Mouse (Mus musculus) hindbrain, embryonic 10.5 days (tissue): ENCODE results near the gene Hoxc5. TPM values are rescaled to one million over a fixed set of nuclear protein-coding genes. Genes with fewer than 3 reads are reported as not detected.

Experiments
- DNase-seq: peaks from one replicate; pipeline ENCODE4 v3.0.0-alpha.2; 2017; ENCODE audit warnings: low spot score
- H3K27ac ChIP-seq: fragments of 300-500 bp; sonication (generic); 2 replicates; pipeline ENCODE4 v1.5.1; 2016; ENCODE audit warnings: mild to moderate bottlenecking, moderate library complexity
- H3K27me3 ChIP-seq: fragments of 300-500 bp; sonication (generic); 2 replicates; pipeline ENCODE4 v1.6.1; 2016; ENCODE audit warnings: mild to moderate bottlenecking; ENCODE audit not compliant: poor library complexity, insufficient read depth, severe bottlenecking
- H3K36me3 ChIP-seq: fragments of 300-500 bp; sonication (generic); 2 replicates; pipeline ENCODE4 v1.6.1; 2016; ENCODE audit warnings: mild to moderate bottlenecking, moderate library complexity
- H3K4me1 ChIP-seq: fragments of 300-500 bp; sonication (generic); replicated peaks from 2 replicates; pipeline ENCODE4 v1.6.1; 2016; ENCODE audit warnings: mild to moderate bottlenecking
- H3K4me3 ChIP-seq: fragments of 300-500 bp; sonication (generic); 2 replicates; pipeline ENCODE4 v1.5.1; 2016; ENCODE audit warnings: mild to moderate bottlenecking, moderate library complexity
- H3K9me3 ChIP-seq: fragments of 300-500 bp; sonication (generic); 2 replicates; pipeline ENCODE4 v1.6.1; 2016; ENCODE audit warnings: mild to moderate bottlenecking, moderate library complexity
- WGBS: fragments of 180-500 bp; shearing (Covaris S2); methylation state at CpG from one replicate; pipeline ENCODE4 v1.1.7; 2016; 5-methylcytosine and 5-hydroxymethylcytosine counted together
- polyA plus RNA-seq: library from polyadenylated mRNA; unstranded; fragments of >200 nt; fragmentation: Nextera tagmentation; extraction: Ambion mirVana; gene quantifications from 2 replicates; pipeline ENCODE4 v1.2.1, GENCODE M21; 2016

Hoxc5 gene
- polyA plus RNA-seq, 1 experiment from 2014 or later = 10.8 TPM

DNA sequence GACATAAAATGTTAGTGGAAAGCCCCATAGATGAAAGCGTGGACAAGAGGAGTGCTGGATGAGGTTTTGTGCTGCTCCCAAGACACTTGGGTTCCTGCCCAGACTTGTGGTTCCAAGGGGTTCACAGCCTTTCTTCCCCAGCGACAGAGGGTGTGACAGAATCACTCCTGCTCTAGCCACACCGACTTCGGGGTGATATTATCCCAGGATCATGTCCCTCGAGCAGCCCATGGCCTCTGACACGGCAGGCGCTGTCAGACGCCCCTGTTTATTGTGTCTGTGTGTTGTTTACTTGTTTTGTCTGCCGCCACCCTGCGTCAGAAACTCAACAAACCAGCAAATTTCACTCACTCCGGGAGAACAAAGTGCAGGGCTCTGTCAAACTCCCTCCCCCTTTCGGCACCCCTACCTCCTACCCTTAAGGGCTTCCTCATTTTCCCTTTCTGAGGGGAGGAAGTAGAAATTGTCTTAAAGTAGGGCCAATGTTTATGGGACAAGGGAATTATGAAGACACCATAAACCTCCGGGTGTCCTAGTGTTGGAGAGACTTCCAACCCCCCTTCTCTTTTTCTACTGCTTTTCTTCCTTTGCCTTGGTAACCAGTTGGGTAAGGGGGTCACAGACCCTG lies 35.7 kb downstream of the Hoxc5 start:
- DNase-seq = no peak
- Histone ChIP-seq H3K36me3 (no peaks in the 10 kb centered on the region), H3K9me3 (no peaks in the 10 kb centered on the region), H3K27ac (no peak overlapping the region), H3K4me3 (no peak overlapping the region), H3K27me3 (peaks cover 100% of the 10 kb centered on the region), H3K4me1 (peaks cover 9% of the 10 kb centered on the region)
- 2% methylated on average over 13 of the region's 13 CpGs for WGBS

DNA sequence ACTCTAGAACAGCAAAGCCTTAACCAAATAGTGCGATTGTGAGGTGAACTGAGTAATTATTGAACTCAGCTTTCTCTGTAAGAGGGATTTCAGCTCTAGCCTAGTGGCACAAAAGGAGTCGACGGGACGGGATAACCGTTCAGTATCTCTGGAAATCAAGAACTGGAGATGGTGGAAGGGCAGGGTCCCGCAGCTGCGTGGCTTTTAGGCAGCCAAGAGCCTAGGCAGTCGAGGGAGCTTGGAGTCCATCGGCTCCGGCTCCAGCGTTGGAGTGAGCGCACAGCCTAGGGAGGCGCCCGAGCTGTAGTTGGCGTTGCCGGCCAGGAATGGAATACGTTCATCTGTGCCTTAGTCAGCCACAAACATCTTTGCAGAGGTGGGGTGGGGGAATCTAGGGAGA lies 38.1 kb downstream of the Hoxc5 start:
- Histone ChIP-seq H3K27ac (no peak overlapping the region), H3K9me3 (no peaks in the 10 kb centered on the region), H3K4me1 (no peaks in the 10 kb centered on the region), H3K36me3 (no peaks in the 10 kb centered on the region), H3K27me3 (peaks cover 100% of the 10 kb centered on the region), H3K4me3 (no peak overlapping the region)
- WGBS = under 1% methylated on average over 17 of the region's 17 CpGs
- no peak for DNase-seq

DNA sequence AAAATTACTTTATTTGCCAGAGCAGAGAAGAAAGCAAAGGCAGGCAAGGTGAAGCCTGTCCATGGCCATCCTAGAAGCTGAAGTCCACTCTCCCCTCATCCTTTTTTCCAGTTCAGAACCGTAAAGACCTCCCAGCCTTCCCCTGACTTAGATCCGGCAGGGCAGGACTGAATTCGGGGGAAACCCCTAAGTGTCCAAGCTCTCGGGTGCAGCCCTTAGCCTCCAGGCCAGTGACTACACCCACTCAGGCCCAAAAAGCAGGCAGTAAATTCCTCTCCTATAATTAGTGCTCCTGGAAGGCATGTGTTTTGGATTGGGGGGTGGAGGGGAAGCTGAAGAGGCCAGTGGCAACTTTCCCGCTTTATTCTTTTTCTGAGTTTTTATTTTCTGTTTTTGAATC lies 38.6 kb downstream of the Hoxc5 start:
- WGBS = 1% methylated on average over 5 of the region's 5 CpGs
- Histone ChIP-seq H3K4me1 (no peaks in the 10 kb centered on the region), H3K9me3 (no peaks in the 10 kb centered on the region), H3K27me3 (peaks cover 100% of the 10 kb centered on the region), H3K36me3 (no peaks in the 10 kb centered on the region), H3K4me3 (no peak overlapping the region), H3K27ac (no peak overlapping the region)
- no peak for DNase-seq

DNA sequence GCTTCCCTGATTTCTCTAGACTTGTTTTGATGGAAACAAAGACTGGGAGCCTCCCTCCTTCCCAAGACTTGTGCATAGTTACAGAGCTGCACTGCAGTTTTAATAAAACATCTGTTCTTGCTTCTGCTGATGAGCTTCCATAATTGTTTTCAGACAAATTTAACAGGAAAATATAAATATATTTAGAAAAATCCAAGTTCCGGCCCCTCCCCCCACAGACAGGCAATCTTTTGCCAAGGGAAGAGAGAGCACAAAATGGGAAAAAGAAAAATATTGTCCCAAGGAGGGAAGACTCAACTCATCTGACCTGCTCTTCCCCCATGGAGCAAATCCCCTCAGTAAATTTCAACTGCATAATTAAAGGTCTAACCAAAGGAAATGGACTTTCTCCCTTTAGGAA lies 39.1 kb downstream of the Hoxc5 start:
- Histone ChIP-seq H3K4me3 (no peak overlapping the region), H3K36me3 (no peaks in the 10 kb centered on the region), H3K27ac (no peak overlapping the region), H3K9me3 (no peaks in the 10 kb centered on the region), H3K4me1 (no peaks in the 10 kb centered on the region), H3K27me3 (peaks cover 100% of the 10 kb centered on the region)
- no peak for DNase-seq
- WGBS = 12% methylated on average over 1 of the region's 1 CpGs

DNA sequence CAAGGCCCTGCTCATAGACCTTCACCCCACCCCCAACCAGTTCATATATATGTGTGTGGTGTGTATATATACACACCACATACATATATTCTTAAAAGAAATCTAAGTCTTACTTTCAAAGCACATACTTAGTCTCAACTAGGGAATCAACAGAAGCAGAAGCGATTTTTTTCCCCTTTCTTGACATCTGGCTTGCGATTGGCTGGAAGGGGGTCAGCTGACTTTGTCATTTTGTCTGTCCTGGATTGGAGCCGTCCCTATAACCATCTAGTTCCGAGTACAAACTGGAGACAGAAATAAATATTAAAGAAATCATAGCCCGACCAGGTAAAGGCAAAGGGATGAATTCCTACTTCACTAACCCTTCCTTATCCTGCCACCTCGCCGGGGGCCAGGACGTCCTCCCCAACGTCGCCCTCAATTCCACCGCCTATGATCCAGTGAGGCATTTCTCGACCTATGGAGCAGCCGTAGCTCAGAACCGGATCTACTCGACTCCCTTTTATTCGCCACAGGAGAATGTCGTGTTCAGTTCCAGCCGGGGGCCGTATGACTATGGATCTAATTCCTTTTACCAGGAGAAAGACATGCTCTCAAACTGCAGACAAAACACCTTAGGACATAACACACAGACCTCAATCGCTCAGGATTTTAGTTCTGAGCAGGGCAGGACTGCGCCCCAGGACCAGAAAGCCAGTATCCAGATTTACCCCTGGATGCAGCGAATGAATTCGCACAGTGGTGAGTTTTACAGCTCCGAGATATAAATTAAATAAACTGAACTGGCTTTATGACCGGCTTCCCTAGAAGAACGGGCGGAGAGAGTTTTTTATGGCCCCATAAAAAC lies 42.2 kb downstream of the Hoxc5 start:
- no peak overlapping the region for H3K4me3 ChIP-seq
- H3K36me3 ChIP-seq = no peaks in the 10 kb centered on the region
- H3K4me1 ChIP-seq = peaks cover 5% of the 10 kb centered on the region; the same call in 1 of the 2 replicates
- peaks cover 100% of the 10 kb centered on the region for H3K27me3 ChIP-seq
- no peak for DNase-seq
- 1% methylated on average over 27 of the region's 27 CpGs for WGBS
- no peaks in the 10 kb centered on the region for H3K9me3 ChIP-seq
- no peak overlapping the region for H3K27ac ChIP-seq

DNA sequence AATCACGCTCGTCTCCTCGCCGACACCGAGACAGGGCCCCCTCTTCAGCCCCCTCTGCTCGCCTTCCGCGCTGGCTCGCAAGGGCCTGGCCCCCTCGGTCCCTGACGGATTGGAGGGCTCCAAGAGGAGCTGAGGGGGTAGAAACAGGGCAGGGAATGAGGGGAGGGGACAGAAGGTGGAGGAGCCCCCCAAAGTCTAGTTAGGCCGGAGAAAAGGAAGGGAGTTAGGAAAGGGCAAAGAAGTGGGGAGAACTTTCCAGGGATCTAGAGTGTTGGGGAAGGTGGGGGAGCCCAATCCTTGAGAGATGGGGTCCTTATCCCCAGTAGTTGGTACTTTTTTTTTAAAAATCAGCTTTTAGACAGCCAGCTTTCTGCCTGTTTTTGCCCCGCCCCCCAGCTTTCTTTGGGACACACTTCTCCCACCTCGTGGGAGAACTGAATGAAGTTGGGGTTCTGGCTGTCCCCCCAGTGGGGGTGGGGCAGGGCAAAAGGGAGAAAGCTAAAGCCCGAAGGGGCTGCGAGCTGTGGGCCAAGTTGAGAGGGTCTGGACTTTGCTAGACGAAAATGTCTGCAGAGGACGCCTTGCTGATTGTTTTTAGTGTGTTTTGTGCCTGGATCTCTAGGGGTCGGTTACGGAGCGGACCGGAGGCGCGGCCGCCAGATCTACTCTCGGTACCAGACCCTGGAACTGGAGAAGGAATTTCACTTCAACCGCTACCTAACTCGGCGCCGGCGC lies 43.0 kb downstream of the Hoxc5 start:
- no peak overlapping the region for H3K4me3 ChIP-seq
- peaks cover 100% of the 10 kb centered on the region for H3K27me3 ChIP-seq
- H3K4me1 ChIP-seq = peaks cover 5% of the 10 kb centered on the region; the same call in 1 of the 2 replicates
- H3K36me3 ChIP-seq = no peaks in the 10 kb centered on the region
- H3K9me3 ChIP-seq = no peaks in the 10 kb centered on the region
- no peak overlapping the region for H3K27ac ChIP-seq
- under 1% methylated on average over 31 of the region's 31 CpGs for WGBS
- DNase-seq = no peak

DNA sequence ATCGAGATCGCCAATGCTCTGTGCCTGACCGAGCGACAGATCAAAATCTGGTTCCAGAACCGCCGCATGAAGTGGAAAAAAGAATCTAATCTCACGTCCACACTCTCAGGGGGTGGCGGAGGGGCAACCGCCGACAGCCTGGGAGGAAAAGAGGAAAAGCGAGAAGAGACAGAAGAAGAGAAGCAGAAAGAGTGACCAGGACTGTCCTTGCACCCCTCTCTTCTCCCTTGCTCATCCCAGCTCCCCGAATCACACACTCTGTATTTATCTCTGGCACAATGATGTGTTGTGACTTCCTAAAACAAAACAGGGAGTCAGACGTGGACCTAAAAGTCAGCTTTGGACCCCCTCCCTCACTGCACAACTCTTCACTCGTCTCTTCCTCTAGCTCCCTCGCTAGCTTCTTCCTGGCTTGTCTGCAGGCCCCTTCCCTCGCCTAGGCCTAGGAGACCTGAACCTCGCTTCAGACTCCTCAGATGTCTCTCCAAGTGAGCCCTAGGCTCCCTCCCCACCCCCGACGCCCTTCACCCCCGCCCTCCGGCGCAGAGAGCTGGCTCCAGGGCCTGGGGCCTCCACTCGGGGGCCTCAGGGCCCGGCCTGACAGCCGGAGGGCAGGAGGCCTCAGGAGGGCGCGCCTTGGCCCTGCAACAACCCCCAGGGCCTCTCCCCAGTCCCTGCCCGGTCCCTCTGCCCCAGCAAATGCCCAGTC lies 43.8 kb downstream of the Hoxc5 start:
- no peak for DNase-seq
- H3K27ac ChIP-seq = no peak overlapping the region
- H3K27me3 ChIP-seq = peaks cover 100% of the 10 kb centered on the region
- no peak overlapping the region for H3K4me3 ChIP-seq
- no peaks in the 10 kb centered on the region for H3K36me3 ChIP-seq
- H3K4me1 ChIP-seq = peaks cover 5% of the 10 kb centered on the region; the same call in 1 of the 2 replicates
- WGBS = under 1% methylated on average over 28 of the region's 28 CpGs
- no peaks in the 10 kb centered on the region for H3K9me3 ChIP-seq

DNA sequence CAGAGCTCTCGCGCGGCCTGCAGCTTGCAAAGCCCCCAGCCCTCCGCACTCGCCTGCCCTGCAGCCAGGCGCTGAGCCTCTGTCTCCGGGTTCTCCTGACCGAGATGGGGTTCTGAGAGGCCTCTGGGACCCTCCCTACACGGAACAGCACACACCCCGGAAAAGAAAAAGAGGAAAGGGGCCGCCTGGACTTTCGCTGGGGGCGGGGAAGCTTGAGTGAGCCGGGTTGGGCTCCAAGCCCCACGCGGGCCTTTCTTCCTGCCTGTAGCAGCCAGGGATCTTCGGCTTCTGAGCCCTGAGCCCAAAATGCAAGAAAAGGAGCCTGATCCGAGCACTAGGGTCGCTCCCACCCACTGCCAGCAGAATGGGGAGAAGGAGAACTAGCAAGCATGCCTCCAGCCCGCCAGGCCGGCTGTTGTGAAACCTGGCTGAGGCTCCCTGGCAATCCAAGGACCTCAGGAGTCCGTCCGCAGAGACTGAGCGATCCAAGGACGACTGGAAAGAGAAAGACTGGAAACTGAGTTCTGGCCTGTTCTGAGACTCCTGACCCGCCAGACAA lies 44.8 kb downstream of the Hoxc5 start:
- Histone ChIP-seq H3K36me3 (no peaks in the 10 kb centered on the region), H3K9me3 (no peaks in the 10 kb centered on the region), H3K4me3 (no peak overlapping the region), H3K4me1 (peaks cover 5% of the 10 kb centered on the region; the same call in 1 of the 2 replicates), H3K27me3 (peaks cover 100% of the 10 kb centered on the region), H3K27ac (no peak overlapping the region)
- DNase-seq = no peak
- WGBS = 1% methylated on average over 26 of the region's 26 CpGs

DNA sequence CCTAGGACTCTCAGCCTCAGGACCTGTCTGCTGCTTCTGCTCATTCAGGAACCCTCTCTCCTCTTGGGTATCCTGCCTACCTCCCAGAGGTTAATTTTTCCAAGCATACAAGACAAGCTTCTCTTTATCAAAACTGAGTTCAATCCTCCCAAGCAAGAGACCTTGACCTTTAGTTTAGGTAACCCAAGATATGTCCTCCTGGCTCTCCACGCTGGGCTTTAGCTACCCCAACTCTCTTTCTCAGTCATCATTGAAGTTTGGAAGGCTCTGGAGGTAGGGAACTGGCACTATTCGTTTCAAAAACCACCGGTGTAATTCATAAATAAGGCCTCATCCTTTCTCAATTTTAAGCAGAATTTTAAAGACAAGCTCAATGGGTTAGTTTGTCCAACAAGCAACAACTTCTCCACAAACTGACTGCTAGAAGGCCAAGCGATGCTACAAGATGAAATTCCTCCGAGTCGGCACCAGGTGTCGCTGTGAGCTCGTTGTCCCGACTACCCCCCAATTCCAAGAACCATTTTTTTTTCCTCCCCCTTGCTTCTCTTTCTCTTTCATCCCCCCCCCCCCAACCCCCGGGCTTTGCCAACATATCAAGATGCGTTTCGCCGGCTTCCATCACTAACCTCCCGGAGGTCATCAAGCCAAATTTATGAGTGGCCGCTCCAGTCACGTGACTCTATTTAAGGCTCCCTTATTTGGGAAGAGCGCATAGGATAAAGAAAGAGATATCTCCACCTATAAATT lies 46.2 kb downstream of the Hoxc5 start:
- Histone ChIP-seq H3K4me1 (peaks cover 5% of the 10 kb centered on the region; the same call in 1 of the 2 replicates), H3K27me3 (peaks cover 100% of the 10 kb centered on the region), H3K27ac (no peak overlapping the region), H3K9me3 (no peaks in the 10 kb centered on the region), H3K36me3 (no peaks in the 10 kb centered on the region), H3K4me3 (no peak overlapping the region)
- WGBS = 3% methylated on average over 17 of the region's 17 CpGs
- DNase-seq = peak; percentile 54

DNA sequence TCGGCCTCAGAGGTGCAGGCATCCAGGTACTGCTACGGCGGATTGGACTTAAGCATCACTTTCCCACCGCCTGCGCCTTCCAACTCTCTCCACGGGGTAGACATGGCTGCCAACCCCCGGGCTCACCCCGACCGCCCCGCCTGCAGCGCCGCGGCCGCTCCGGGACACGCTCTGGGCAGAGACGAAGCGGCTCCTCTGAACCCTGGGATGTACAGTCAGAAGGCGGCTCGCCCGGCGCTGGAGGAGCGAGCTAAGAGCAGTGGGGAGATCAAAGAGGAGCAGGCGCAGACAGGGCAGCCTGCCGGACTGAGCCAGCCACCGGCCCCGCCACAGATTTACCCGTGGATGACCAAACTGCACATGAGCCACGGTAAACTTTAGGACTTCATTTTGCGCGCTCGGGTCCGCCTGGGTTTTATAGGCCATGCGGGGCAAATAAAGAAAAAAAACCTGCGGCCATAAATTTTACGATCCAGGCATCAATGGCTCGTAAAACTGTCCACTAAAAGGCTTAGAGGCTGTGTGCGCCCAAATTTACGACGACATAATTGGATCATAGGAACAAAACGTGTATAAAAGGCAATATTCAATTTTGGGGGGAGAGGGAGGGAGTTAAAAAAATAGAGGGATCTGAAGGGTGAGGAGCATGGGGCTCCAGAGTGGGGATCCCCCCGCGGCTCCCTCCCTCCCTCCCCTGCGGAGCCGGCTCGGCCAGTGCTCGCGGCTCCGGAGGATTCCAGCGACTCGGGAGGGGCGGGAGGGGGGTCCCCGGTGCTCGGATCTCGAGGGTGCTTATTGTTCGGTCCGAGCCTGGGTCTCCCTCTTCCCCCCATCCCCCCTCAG lies 47.1 kb downstream of the Hoxc5 start:
- peaks cover 5% of the 10 kb centered on the region; the same call in 1 of the 2 replicates for H3K4me1 ChIP-seq
- under 1% methylated on average over 54 of the region's 57 CpGs for WGBS
- peak overlapping the region; percentile 26 for H3K4me3 ChIP-seq
- DNase-seq = peak; percentile 56
- H3K9me3 ChIP-seq = no peaks in the 10 kb centered on the region
- peaks cover 100% of the 10 kb centered on the region for H3K27me3 ChIP-seq
- H3K36me3 ChIP-seq = no peaks in the 10 kb centered on the region
- no peak overlapping the region for H3K27ac ChIP-seq

DNA sequence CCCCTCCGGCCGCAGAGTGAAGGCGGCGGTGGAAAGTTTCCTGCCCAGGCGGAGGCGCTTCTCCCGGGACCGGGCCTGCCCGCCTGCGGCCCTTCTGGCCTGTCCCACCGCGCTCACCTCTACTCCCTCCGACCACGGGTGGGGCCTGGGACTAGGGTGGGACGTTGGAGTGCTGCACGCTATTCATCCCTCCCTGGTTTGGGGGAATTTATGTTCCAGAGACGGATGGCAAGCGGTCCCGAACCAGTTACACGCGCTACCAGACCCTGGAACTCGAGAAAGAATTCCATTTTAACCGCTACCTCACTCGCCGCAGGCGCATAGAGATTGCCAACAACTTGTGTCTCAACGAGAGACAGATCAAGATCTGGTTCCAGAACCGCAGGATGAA lies 47.8 kb downstream of the Hoxc5 start:
- H3K27ac ChIP-seq = no peak overlapping the region
- peak overlapping the region; percentile 26; the same call in 1 of the 2 replicates for H3K4me3 ChIP-seq
- DNase-seq = peak; percentile 34
- no peaks in the 10 kb centered on the region for H3K36me3 ChIP-seq
- H3K9me3 ChIP-seq = no peaks in the 10 kb centered on the region
- H3K4me1 ChIP-seq = peaks cover 5% of the 10 kb centered on the region; the same call in 1 of the 2 replicates
- under 1% methylated on average over 26 of the region's 28 CpGs for whole genome bisulfite sequencing
- H3K27me3 ChIP-seq = peaks cover 100% of the 10 kb centered on the region
